Mouse (Mus musculus): ENCODE measurements around the gene Akap2. TPM values are rescaled to one million over a fixed set of nuclear protein-coding genes. Genes with fewer than 3 reads are reported as not detected.

The Akap2 gene
- polyA plus RNA-seq, 1 experiment from 2014 or later: 19.6 TPM

- H3K4me1 ChIP-seq: peaks cover 13% of the 10 kb centered on the region
- H3K27me3 ChIP-seq: no peaks in the 10 kb centered on the region
- H3K27ac ChIP-seq (replicated peaks): no peak overlapping the region
- H3K36me3 ChIP-seq: no peaks in the 10 kb centered on the region
- no peak overlapping the region for H3K4me2 ChIP-seq (replicated peaks)
- ATAC-seq (ENCODE audit: low FRiP score, low read depth): no peak
- H3K4me3 ChIP-seq: no peak overlapping the region
- WGBS: 83% methylated on average over 6 of the region's 6 CpGs
- H3K9me3 ChIP-seq: no peaks in the 10 kb centered on the region
- no peak overlapping the region for H3K9ac ChIP-seq (replicated peaks)
These were observed 207.2 kb downstream of the Akap2 start for GRCm38 (mm10) chr4:57924556-57925071.

DNA sequence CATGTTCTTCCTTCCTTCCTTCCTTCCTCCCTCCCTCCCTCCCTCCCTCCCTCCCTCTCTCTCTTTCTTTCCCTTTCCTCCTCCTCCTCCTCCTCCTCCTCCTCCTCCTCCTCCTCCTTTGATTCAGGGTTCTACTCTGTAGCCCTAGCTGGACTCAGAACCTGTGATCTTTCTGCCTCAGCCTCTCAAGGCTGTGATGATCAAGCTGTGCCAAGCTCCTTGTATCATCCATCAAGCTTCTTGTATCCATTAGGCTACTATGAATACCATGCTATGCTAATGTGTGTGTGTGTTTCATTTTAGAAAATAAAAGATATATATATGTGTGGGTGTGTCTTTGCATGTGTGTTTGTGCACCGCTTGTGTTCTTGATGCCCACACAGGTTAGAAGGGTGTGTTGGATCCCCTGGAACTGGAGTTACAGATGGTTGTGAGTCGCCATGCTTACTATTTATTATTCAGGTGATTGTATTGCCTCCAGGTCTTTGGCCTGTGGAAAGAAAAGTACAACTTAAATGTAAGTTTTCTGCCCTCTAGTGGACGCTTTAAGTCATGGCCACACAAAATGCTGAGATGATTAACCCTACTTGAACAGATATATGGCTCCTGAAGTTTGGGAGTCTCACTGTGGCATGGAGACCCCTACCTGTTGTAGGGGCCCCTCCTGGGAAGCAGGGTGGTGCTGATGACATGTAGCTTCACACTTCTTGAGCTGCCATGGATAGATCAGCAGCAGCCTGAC is 210.2 kb downstream of the Akap2 start:
- H3K4me1 ChIP-seq: peaks cover 2% of the 10 kb centered on the region; the same call in 1 of the 2 replicates
- H3K4me2 ChIP-seq (replicated peaks): no peak overlapping the region
- H3K27ac ChIP-seq (replicated peaks): no peak overlapping the region
- H3K36me3 ChIP-seq: no peaks in the 10 kb centered on the region
- WGBS: 25% methylated on average over 3 of the region's 3 CpGs
- no peak overlapping the region for H3K9ac ChIP-seq (replicated peaks)
- ATAC-seq (ENCODE audit: low FRiP score, low read depth): 0 out of 2 replicates have a peak, but pooled peaks have one; percentile 30
- no peaks in the 10 kb centered on the region for H3K9me3 ChIP-seq
- H3K4me3 ChIP-seq: no peak overlapping the region
- no peaks in the 10 kb centered on the region for H3K27me3 ChIP-seq

GRCm38 (mm10) chr4:57930559-57931170 is 213.2 kb downstream of the Akap2 start:
- H3K27me3 ChIP-seq: no peaks in the 10 kb centered on the region
- WGBS: 80% methylated on average over 5 of the region's 5 CpGs
- H3K9me3 ChIP-seq: no peaks in the 10 kb centered on the region
- no peak overlapping the region for H3K4me2 ChIP-seq (replicated peaks)
- no peaks in the 10 kb centered on the region for H3K4me1 ChIP-seq
- ATAC-seq (ENCODE audit: low FRiP score, low read depth): no peak
- no peak overlapping the region for H3K4me3 ChIP-seq
- no peak overlapping the region for H3K27ac ChIP-seq (replicated peaks)
- no peaks in the 10 kb centered on the region for H3K36me3 ChIP-seq
- H3K9ac ChIP-seq (replicated peaks): no peak overlapping the region

GRCm38 (mm10) chr4:57934181-57934580 is 216.7 kb downstream of the Akap2 start:
- Histone ChIP-seq H3K4me2 (replicated peaks) (no peak overlapping the region), H3K9me3 (no peaks in the 10 kb centered on the region), H3K4me3 (no peak overlapping the region), H3K27me3 (no peaks in the 10 kb centered on the region), H3K27ac (replicated peaks) (no peak overlapping the region), H3K9ac (replicated peaks) (no peak overlapping the region), H3K36me3 (no peaks in the 10 kb centered on the region), H3K4me1 (no peaks in the 10 kb centered on the region)
- 76% methylated on average over 5 of the region's 5 CpGs for WGBS
- no peak for ATAC-seq (ENCODE audit: low FRiP score, low read depth)

- Histone ChIP-seq H3K4me2 (replicated peaks) (no peak overlapping the region), H3K9ac (replicated peaks) (no peak overlapping the region), H3K27ac (replicated peaks) (no peak overlapping the region), H3K4me3 (no peak overlapping the region), H3K4me1 (no peaks in the 10 kb centered on the region), H3K36me3 (0 out of 2 replicates have a peak, but pooled peaks cover 2% of the 10 kb centered on the region), H3K9me3 (no peaks in the 10 kb centered on the region), H3K27me3 (no peaks in the 10 kb centered on the region)
- 85% methylated on average over 6 of the region's 6 CpGs for WGBS
- no peak for ATAC-seq (ENCODE audit: low FRiP score, low read depth)
These were observed 219.8 kb downstream of the Akap2 start for GRCm38 (mm10) chr4:57937292-57937691.

DNA sequence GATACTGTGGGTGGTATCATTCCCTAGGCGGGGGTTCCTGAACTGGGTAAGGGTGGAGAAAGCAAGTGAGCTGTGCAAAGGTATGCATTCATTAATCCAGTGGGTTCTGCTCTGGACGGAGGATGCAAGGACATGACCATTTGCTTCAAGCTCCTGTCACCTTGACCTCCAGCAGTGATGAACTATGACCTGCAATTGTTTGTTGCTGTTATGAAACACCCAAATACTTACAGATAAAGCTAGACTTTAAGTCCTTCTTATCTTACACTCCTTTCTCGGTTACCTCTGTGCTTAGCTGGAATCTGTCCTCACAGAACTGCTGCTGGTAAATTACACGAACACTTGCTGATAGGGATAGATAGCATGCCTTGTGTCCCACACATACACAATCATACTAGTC is 223.2 kb downstream of the Akap2 start:
- Histone ChIP-seq H3K9ac (replicated peaks) (no peak overlapping the region), H3K4me1 (no peaks in the 10 kb centered on the region), H3K27me3 (no peaks in the 10 kb centered on the region), H3K4me3 (no peak overlapping the region), H3K36me3 (peaks cover 28% of the 10 kb centered on the region), H3K4me2 (replicated peaks) (no peak overlapping the region), H3K27ac (replicated peaks) (no peak overlapping the region), H3K9me3 (no peaks in the 10 kb centered on the region)
- 86% methylated on average over 4 of the region's 4 CpGs for WGBS
- no peak for ATAC-seq (ENCODE audit: low FRiP score, low read depth)

GRCm38 (mm10) chr4:57942892-57943291 is 225.4 kb downstream of the Akap2 start:
- no peaks in the 10 kb centered on the region for H3K4me1 ChIP-seq
- H3K9ac ChIP-seq (replicated peaks): no peak overlapping the region
- H3K4me2 ChIP-seq (replicated peaks): no peak overlapping the region
- no peak overlapping the region for H3K27ac ChIP-seq (replicated peaks)
- H3K9me3 ChIP-seq: no peaks in the 10 kb centered on the region
- no peak overlapping the region for H3K4me3 ChIP-seq
- no peaks in the 10 kb centered on the region for H3K27me3 ChIP-seq
- WGBS: 90% methylated on average over 2 of the region's 2 CpGs
- no peak for ATAC-seq (ENCODE audit: low FRiP score, low read depth)
- H3K36me3 ChIP-seq: peaks cover 42% of the 10 kb centered on the region

Other genes with a start within 250 kb of the Akap2 start
- gene Pakap, start 149.5 kb upstream of the Akap2 start, polyA plus RNA-seq (2016; fragmentation: Nextera tagmentation; extraction: Ambion mirVana): 16.8 and 26.9 TPM in 2 replicates
- 0.06 TPM in 1 of 2 replicates, not detected in the other for gene D630039A03Rik, start 198.6 kb downstream of the Akap2 start, polyA plus RNA-seq (2016; fragmentation: Nextera tagmentation; extraction: Ambion mirVana)
- 321 and 347 TPM in 2 replicates for gene Txn1, start 238.8 kb downstream of the Akap2 start, polyA plus RNA-seq (2016; fragmentation: Nextera tagmentation; extraction: Ambion mirVana)